Mouse (Mus musculus) frontal cortex, postnatal 25 days (tissue): Measurements from ENCODE around the gene Abcb11.
"Not testable (repeated sequence)": the region's sequence is repeated elsewhere in the genome, so short reads cannot be mapped to it uniquely, and the experiment has no call there.

Experiments
- DNase-seq, 2 experiments: peaks; one replicate each; pipeline ENCODE4 v3.0.0; 2022; ENCODE audit warnings: low spot score in 2 of 2

Abcb11 gene

DNA sequence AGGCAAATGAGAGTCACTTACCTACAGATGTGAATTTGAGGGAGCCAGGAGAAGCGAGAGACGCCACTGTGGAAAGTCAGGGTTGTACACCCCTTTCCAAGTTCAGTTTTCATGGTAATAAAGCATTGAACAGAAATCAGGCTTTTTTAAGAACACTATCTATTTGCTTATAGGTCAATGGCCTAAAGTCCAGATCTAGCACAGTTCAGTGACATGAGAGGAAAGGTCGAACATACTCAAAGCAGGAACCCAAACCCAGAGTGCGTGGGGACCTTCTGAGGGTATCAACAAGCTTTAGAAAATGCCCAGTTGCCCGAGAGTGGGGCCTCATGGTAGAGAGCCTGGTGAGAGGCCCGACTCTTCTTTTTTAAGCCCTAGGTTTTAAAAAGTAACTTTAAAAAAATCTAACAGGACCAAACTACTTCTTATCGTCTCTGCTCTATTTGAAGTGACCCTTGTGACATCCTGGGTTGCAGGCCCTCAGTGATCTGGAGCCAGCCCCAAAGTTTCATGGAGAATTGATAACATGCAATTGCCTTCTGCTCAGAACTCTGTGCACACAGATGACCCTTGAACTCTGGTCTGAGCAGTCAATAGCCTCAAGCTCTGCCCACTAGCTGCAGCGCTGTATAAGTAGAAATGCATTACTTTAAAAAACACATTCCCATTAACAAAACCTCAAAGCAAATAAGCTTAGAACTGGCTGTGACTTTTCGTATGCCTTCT, at the start of gene Abcb11:
Gene Abcb11, minus strand, starts transcription at position 121 of the 726 bp plus-strand sequence.
- DNase-seq, result no peak

DNA sequence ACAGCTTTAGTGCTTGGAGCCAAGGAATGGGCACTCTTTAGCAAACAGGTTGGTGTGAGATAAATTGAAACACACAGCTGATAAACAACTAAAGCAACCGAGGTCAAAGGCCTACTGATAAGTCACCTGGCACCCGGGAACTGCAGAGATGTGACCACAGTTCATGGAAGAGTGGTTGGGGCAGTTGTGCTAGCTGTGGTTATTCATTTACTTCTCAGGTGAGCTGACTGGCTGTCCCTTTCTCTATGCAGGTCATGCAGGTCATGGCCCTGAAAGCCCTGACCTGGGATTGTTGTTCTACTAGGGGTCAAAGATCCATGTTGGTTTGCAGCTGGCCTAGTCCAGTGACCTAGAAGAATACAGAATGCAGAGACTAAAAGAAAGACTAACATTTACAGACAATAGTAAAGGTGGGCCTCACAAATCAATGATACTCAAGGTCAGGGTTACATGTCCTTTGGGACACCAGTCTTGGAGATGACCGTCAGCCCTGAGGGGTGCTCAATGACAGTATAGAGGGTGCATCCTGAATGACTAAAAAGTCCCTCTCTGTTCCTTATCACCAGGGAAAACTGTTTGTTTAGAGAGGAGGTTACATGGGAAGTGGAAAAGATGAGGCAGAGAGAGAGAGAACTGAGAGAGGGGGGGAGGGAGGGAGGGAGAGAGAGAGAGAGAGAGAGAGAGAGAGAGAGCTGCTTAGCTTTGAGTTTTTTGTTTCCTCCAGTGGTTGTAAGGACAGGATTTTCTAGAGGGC, 43.9 kb upstream of the Abcb11 start:
- no peak for DNase-seq

DNA sequence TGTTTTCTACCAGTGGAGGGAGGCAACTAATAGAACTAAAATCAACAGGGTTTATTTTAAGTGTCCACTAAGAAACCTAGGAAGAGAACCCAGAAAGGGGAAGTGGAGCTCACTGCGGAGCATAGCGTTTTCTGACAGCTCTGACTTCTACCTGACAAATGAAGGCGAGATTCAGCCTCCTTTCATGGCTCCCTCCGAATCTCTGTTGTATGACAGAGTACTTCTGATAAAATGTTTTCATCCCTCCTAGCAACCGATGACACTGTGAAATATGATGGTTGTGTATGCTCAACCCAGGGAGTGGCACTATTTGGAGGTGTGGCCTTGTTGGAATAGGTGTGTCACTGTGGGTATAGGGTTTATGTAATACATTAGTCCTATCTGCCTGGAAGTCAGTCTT, 40.4 kb upstream of the Abcb11 start:
- DNase-seq, result no peak

DNA sequence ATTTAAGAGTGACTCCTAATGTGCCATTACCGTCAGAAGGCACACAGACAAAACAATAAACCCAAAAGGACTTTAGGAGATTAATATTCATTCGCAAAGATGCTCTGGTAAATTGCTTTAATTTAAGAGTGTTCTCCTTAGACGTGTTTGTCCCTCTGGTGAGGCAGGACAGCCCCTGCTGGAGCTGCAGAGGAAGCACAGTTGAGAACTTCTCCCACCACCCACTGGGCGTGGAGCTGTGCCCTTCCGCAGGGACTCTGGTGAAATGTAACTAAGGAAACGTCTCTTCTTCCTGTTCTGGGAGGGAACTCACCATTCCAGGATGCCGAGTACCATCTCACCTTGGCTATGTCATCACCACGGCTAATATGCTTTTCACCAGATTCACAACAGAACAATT, 39.3 kb upstream of the Abcb11 start:
- no peak for DNase-seq

DNA sequence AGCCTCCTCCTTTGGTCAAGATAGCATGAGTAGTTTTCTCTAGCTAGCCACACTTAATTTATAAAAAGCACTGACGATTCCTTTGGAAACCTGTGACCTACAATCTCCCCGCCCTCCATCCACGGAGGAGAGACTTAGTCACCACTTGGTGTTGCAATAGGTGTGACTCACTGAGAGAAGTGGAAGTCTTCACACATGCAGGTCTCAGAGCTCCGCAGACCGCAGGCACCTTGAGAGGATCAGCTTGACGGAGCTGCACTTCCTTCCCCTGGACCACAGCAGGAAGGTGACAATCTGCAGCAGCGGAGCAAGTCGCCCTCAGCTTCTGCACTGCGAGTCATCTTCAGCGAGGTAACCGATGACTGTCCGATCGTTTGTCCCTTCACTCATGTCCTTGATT, 37.9 kb upstream of the Abcb11 start, which contains the start of gene Dhrs9:
Gene Dhrs9, plus strand, starts transcription at position 165 of the 400 bp plus-strand sequence.
- DNase-seq, result no peak

DNA sequence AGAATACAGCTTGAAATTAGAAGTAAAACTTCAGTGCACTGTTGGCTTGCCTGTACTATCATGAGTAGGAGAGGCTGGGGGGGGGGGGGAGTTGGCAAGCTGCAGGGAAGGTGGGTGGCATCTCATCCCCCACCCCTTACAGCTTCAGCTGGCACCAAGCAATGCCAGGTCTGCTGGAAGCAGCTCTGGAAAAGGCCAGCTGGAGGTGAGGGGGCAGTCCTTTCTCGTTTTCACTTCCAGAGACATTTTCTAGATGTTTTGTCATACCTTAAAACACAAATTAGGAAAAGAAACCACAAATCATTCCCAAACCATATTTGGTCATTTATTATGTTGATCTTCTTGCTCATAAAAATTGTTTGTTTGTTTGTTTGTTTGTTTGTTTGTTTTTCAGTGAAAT, 37.4 kb upstream of the Abcb11 start:
- DNase-seq, result no peak

DNA sequence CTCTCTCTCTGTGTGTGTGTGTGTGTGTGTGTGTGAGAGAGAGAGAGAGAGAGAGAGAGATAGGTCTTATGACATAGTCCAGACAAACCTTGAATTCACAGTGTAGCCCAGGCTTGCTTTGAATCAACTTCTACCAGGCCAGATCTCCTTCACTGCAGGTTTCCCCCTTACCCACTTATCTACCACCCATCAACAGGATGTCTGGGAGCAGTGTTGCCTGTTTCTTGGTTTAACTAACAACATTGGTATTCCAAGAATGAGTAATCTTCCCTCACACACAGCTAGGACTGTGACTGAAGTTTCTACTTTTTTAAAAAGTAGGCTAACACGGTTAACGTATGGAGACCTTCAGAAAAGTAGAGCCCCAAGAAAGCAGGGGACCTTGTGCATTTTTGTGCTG, 34.4 kb upstream of the Abcb11 start:
- no peak for DNase-seq

DNA sequence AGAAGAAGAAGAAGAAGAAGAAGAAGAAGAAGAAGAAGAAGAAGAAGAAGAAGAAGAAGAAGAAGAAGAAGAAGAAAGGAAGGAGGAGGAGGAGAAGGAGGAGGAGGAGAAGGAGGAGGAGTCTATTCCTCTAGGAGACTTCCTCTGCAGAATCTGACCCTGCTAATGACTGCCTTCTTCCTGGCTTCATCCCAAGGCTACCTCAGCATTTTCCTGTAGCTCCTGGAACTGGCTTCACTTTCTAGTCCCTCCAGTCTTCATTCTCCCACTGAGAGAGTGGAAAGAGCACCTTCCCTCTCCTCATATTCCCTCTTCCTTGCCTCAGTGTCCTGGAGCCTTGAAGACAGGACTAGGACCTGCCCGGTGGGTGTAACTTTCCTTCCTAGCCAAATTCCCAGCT, 22.9 kb upstream of the Abcb11 start:
- no peak for DNase-seq

DNA sequence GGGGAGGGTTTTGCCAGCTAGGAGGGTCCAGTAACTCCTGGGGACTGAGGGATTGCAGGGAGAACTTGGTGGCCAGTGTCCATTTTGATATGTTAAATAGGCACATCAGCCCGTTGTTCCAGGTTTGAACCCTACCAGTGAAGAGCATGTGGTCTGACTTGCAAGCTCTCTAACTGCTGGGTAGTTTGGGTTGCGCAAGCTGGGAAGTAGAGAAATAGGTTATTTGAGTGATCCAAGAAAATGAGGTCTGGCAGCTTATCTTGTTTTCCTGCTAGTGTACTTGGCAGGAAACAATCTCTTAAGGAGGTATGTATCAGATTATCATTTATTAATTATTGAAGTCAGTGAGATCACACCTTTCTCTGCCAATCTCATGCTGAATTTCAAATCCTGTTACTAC, 22.4 kb upstream of the Abcb11 start:
- DNase-seq, result no peak

DNA sequence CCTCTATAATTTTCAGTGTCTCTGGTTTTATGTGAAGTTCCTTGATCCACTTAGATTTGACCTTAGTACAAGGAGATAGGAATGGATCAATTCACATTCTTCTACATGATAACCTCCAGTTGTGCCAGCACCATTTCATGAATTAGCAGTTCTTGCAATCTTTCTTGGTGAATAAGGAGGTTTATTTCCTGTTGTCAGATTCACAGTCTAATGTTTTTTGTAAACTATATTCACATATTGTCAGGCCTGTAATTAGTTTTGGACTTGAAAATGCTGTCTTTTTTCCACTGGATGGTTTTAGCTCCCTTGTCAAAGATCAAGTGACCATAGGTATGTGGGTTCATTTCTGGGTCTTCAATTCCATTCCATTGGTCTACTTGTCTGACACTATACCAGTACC, 13.0 kb upstream of the Abcb11 start:
- not testable (repeated sequence) for DNase-seq

DNA sequence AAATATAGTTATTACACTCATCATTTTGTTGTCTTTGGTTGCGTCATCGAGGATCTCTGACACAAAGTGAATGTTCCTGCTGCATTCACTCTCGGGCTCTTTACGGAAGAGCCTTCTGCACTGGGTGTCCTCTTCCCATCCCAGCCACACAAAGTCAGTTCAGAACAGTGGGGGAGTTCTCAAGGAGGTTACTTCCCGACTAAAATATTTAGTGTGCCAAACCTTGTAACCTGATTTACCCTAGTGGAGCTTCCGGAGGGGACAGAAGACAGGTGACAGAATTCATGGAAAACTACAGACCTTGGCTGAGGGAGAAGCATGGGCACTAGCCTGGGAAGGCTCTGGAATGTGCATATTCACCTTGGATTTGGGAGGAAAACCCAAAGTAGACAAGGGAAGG, 910 bp downstream of the Abcb11 start:
- DNase-seq, result no peak

DNA sequence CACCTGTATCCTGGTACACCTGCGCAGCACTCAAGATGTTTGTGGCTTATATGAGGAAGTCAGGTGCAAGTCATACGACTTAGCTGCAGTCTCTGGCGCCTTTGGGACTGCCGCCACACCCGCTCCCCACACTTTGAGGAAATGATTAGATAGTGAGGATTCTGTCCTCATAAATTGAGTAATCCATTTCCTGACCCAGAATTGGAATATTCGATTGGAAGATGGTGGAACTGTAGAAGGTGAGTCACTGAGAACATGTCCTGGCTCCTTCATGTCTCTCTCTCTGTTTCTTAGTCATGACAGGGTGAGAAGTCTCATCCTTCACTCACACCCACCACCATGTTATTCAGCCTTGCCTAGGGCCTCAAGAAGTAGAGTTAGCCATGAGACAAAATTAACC, 10.9 kb downstream of the Abcb11 start:
- DNase-seq, result not testable (repeated sequence)

DNA sequence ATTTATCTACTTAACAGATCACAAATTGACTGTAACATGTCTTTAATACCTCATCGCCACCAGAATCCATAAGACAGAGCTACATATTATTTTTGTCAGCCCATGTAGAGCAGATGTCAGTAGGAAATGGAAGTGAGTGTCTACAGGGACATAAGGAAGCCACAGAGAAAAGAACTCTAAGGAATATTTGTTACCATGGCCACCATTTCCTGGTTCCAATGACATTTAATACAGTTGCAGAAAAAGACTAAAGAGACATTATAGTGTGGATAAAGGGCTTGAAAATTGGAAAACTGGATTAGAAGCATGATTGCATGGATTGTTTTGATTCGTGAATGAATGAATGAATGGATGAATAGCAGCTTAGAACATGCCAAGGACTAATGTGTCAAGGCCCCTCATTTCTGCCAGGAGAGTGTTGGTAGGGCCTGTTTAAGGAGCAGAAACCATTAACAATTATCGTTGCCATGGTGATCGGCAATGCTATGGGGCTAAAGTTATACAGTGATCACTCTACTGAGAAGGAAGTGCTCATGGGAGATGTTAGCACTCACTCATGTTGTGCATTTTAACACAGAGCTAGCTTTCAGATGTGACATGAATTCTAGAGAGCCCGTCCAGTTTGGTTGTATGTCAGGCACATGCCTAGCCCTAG, 13.8 kb downstream of the Abcb11 start:
- no peak for DNase-seq

DNA sequence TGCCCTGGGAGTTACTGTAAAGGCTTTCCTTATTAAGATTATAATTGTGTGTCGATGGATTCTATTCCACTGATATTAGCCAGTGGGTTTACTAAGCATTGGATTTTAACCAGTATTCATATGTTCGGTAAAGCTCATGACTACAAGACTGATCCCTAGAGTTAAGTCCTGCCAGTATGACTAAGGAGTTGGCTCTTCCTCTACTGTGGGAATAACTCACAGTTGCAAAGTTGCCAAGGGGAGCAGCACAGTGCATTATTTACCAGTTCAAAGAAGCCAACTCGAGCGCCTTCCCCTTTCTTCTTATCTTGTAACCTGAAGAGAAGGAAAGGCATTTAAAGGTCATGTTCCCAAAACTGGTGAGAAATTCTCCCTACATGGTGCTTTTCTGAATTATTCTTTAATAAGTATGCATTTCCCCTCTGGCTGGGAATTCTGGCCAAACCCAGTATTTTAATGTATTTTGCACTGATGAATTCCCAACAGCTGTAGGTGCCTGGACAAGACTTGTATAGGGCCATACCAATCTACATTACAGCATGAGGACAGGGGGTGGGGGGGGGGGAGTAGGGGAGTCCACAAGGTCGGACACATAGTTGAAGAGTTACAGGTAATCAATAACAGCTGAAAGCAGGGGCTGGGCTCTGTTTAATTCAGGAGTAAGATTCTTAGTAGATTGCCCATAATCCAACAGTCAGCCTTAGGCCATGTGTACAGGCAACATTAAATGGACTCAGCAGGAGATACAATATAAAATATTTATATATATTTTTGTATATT, 17.3 kb downstream of the Abcb11 start:
- DNase-seq, result no peak

DNA sequence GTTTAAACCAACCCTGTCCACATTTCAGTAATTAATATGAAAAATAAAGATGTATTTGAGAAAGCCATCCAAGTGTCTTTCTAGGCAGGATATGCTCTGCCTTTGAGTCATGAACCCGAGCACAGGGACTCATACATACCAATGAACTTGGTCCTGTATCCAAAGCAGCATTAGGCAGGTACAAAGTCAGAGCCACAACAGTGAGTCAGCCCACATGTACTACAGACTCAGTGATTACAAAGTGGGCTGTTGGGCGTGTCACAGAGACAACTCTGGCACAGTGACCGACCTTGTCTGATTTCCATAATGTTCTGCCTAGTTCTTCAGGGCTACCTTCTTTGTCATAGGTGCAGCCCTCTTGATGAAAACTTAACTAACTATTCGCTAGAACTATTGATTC, 19.4 kb downstream of the Abcb11 start:
- DNase-seq, result no peak

DNA sequence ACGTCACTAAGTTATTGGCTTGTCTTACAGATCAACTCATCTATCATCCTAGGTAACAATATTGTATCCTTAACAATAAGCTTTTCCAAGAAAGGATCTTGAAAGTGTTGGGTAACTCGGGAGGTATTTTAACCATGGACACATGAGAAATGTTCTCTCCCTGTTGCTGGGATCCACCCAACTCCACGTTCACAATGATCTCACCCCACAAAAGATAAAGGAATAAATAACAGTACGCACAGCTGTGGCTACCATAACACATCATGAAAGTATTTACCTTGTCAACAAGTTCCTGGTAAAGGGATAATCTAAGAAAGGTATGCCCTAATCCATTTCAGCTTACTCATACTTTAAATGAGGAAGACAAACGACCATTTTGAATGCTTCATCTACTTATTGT, 21.0 kb downstream of the Abcb11 start:
- DNase-seq, result no peak

DNA sequence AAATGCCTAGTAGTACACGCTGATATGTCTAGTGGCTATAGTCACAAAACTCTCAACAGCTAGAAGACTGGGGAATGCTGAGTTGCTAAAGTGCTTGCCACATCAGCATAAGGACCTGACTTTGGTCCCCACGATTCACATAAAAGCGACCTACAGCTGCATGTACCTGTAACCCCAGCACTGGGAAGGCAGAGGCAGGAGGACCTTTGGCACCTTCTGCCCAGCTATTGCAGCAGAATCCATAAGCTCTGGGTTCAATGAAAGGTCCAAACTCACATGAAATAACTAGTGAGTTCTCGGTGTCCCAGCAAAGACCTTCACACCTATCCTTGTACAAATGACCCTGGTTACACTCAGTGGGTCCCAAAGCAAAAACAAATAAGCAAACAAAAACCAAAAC, 31.1 kb downstream of the Abcb11 start:
- no peak for DNase-seq

DNA sequence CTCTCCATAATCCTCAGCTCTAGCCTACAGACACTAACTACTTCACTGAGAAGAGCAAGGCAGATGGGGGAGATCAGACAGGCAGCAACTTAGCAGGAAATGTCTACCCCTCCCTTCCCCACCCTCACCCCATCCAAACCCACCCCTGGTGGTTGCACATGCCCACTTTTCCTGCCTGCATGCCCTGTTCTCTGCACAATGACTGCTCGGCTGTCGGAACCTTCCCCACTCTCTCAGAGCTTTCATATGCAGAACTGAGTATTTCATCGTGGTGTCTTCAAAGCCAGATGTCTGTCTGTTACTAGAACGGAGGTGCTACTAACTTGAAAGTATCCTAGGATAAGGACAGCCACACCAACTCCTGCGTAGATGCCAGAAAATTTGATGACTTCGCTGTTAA, 34.3 kb downstream of the Abcb11 start:
- no peak for DNase-seq

DNA sequence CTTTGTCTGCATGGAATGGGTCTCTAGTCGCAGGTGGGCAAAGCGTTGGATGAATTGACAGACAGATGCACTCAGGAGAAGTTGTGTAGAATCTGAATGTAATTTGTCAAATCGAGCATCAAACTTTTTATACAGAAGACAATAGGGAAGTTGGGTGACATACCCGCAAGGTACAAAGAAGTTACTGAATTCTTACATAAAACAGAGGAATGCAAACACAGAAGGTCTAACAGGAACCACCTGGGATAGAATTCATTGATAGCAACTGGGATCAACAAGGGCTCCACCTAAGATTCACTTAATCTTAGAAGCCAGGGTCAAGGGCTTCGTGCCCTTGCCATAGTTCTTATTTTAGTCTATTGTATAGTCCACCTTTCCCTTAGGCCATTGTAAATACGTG, 41.8 kb downstream of the Abcb11 start:
- DNase-seq, result not testable (repeated sequence)

DNA sequence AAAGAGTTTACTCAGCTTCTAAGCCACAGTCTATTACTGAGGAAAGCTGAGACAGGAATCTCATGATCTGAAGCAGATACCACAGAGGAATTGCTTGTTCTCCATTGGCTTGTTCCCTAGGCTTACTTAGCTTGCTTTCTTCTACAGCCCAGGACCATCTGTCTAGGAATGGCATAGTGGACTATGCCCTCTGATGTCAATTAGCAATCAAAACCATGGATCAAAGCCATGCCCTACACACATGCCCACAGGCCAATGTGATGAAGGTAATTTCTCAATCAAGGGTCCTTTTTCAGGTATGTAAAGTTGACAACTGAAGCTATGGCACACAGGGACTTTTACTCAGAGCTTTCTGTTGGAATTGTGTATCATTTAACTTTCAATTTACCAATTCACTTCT, 47.9 kb downstream of the Abcb11 start:
- DNase-seq, result no peak

DNA sequence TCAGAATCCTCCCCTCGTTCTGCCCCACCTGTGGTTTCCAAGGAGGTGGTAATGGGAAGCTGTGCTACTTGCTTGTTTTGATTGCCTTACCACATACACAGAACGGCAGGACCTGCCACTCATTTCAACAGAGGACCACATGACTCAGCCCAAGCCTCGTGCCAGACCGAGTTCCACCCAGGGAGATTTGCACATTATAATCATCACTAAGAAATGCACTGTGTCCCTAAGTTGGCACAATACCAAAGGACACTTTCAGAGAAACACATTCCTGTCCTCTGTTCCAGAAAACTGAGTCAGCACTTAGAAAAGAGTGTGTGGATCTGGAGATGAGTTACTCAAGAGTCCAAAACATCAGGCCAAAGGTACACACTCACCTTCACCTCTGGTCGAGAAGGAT, 53.4 kb downstream of the Abcb11 start:
- no peak for DNase-seq

DNA sequence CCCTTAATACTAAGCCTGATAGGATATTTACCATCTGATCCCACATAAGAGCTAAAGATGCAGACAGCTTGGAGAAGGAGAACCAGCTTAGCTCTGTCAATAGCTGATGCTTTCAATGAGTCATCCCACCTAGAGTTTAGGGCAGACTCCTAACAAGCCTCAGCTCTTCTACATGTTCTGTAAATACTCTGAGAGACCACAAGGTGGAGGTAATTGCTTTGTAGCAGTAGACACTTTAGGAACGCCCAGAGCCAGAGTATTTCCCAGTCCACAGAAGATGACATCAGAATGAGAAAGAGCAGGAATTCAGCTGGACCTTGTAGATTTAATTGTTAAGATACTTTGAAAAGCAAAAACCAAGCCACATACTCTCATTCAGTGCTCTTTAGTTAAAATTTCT, 66.5 kb downstream of the Abcb11 start:
- no peak for DNase-seq
